Comparison of ENCODE assay signal across 10 mouse cellular contexts in the genomic region with DNA sequence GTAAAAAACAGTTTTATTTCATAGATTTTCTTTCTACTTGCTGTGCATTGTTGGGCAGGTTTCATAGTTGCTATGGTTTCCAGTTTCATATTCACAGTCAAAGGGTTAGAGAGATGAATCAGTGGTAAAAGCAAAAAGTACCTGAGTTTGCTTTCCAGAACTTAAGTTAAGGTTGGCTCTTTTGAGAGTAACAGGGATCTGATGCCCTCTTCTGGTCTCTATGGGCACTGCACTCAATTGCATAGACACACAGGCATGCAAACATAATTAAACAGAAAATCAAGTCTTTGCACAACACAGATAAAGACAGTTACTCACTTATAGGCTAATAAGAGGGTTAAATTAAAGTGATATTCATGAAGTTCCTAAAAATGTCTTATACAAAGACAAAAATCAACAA.
DNase-seq lines count a peak whose midpoint lies in the region.
"Had no signal": no experiment of that assay in that cellular context is flagged by ENCODE, and none has a peak within 500 bp of the region (broad histone marks: within the 10 kb centered on the region; RNA-seq: fewer than 3 reads in every experiment).

No protein-coding gene starts in this region.

- DNase-seq in kidney, postnatal 10 days, result peak; percentile 41
- DNase-seq in kidney, postnatal 14 days, result no peak
- DNase-seq in urinary bladder, postnatal 14 days (ENCODE audit: low spot score), result peak; percentile 21
- no peak for DNase-seq in urinary bladder, postnatal 4 days (ENCODE audit: low spot score in 2 of 2)
- peak; percentile 71 for DNase-seq in ZHBTc4 (ENCODE audit: low read depth, low spot score)
- DNase-seq in cerebellum, adult 9-10 months, result no peak
- DNase-seq in ovary, adult 18-20 months (ENCODE audit: low spot score), result no peak
- DNase-seq: cerebellum, adult 9-11 months; gastrocnemius, postnatal 10 days; heart, postnatal 36 days had no signal

Comparison
In these comparisons a context has a peak if more than half of its experiments do, and no peak if none do; other contexts are left out.
1. DNase-seq: peak in kidney, postnatal 10 days (single experiment), urinary bladder, postnatal 14 days (single experiment) and ZHBTc4 (single experiment); none in kidney, postnatal 14 days (single experiment), urinary bladder, postnatal 4 days (0 of 2), cerebellum, adult 9-10 months (single experiment) and ovary, adult 18-20 months (single experiment).